Mouse (Mus musculus) forebrain, embryonic 10.5 days (tissue): ENCODE results near the gene Fam71f1. TPM values are rescaled to one million over a fixed set of nuclear protein-coding genes. Genes with fewer than 3 reads are reported as not detected.

ENCODE experiments used
- DNase-seq: peaks from one replicate; pipeline ENCODE4 v3.0.0-alpha.2; 2017; ENCODE audit warnings: low spot score; ENCODE audit errors: extremely low spot score
- H3K27ac ChIP-seq: fragments of 300-500 bp; sonication (generic); 2 replicates; pipeline ENCODE4 v1.5.1; 2016; ENCODE audit warnings: mild to moderate bottlenecking
- H3K27me3 ChIP-seq: fragments of 300-500 bp; sonication (generic); 2 replicates; pipeline ENCODE4 v1.6.1; 2016; ENCODE audit warnings: mild to moderate bottlenecking; ENCODE audit not compliant: poor library complexity, severe bottlenecking
- H3K36me3 ChIP-seq: fragments of 300-500 bp; sonication (generic); replicated peaks from 2 replicates; pipeline ENCODE4 v1.6.1; 2016; ENCODE audit warnings: mild to moderate bottlenecking, moderate library complexity
- H3K4me1 ChIP-seq: fragments of 300-500 bp; sonication (generic); 2 replicates; pipeline ENCODE4 v1.6.1; 2016
- H3K4me3 ChIP-seq: fragments of 300-500 bp; sonication (generic); 2 replicates; pipeline ENCODE4 v1.5.1; 2016; ENCODE audit warnings: mild to moderate bottlenecking, moderate library complexity
- H3K9me3 ChIP-seq: fragments of 300-500 bp; sonication (generic); 2 replicates; pipeline ENCODE4 v1.6.1; 2016; ENCODE audit warnings: mild to moderate bottlenecking, moderate library complexity
- WGBS: fragments of 180-500 bp; shearing (Covaris S2); methylation state at CpG from one replicate; pipeline ENCODE4 v1.1.7; 2016; 5-methylcytosine and 5-hydroxymethylcytosine counted together
- polyA plus RNA-seq: library from polyadenylated mRNA; unstranded; fragments of >200 nt; fragmentation: Nextera tagmentation; extraction: Ambion mirVana; gene quantifications from 2 replicates; pipeline ENCODE4 v1.2.1, GENCODE M21; 2016

Fam71f1 gene
- polyA plus RNA-seq = not detected in 2 replicates

- no peak within 1 kb of the TSS for H3K4me3 ChIP-seq
- H3K4me1 ChIP-seq = peaks cover 6% of the 10 kb centered on the region; the same call in 1 of the 2 replicates
- no peaks in the 10 kb centered on the region for H3K36me3 ChIP-seq
- no peaks in the 10 kb centered on the region for H3K27me3 ChIP-seq
- WGBS = 75% methylated on average over 5 of the region's 5 CpGs
- H3K9me3 ChIP-seq = no peaks in the 10 kb centered on the region
- H3K27ac ChIP-seq = no peak within 1 kb of the TSS
- no peak for DNase-seq
These were observed at the start of gene Fam71f1 for GRCm38 (mm10) chr6:29318879-29319278. Gene Fam71f1 (plus strand): TSS chr6:29319140.

GRCm38 (mm10) chr6:29270961-29271360 lies 48.0 kb upstream of the Fam71f1 start:
- Histone ChIP-seq H3K36me3 (peaks cover 20% of the 10 kb centered on the region), H3K27me3 (peaks cover 5% of the 10 kb centered on the region; the same call in 1 of the 2 replicates), H3K4me3 (no peak overlapping the region), H3K4me1 (peaks cover 28% of the 10 kb centered on the region), H3K27ac (no peak overlapping the region), H3K9me3 (no peaks in the 10 kb centered on the region)
- WGBS = 26% methylated on average over 8 of the region's 8 CpGs
- DNase-seq = no peak

- peaks cover 5% of the 10 kb centered on the region; the same call in 1 of the 2 replicates for H3K27me3 ChIP-seq
- under 1% methylated on average over 46 of the region's 46 CpGs for WGBS
- DNase-seq = peak; percentile 92
- peaks cover 34% of the 10 kb centered on the region for H3K4me1 ChIP-seq
- H3K27ac ChIP-seq = peak within 1 kb of the TSS; percentile 90
- peaks cover 21% of the 10 kb centered on the region for H3K36me3 ChIP-seq
- peak within 1 kb of the TSS; percentile 77 for H3K4me3 ChIP-seq
- H3K9me3 ChIP-seq = no peaks in the 10 kb centered on the region
These were observed 46.4 kb upstream of the Fam71f1 start, which contains the start of gene Hilpda for GRCm38 (mm10) chr6:29272312-29273072. Gene Hilpda (plus strand): TSS chr6:29272488.

GRCm38 (mm10) chr6:29276746-29277145 lies 42.2 kb upstream of the Fam71f1 start:
- DNase-seq = no peak
- peaks cover 33% of the 10 kb centered on the region for H3K4me1 ChIP-seq

GRCm38 (mm10) chr6:29278513-29279267 lies 40.2 kb upstream of the Fam71f1 start:
- WGBS = 33% methylated on average over 8 of the region's 8 CpGs
- Histone ChIP-seq H3K27ac (no peak overlapping the region), H3K36me3 (peaks cover 21% of the 10 kb centered on the region), H3K4me1 (peaks cover 22% of the 10 kb centered on the region), H3K27me3 (no peaks in the 10 kb centered on the region), H3K9me3 (no peaks in the 10 kb centered on the region), H3K4me3 (no peak overlapping the region)
- DNase-seq = peak; percentile 25

More at GRCm38 (mm10) chr6:29276746-29277145, 42.2 kb upstream of the Fam71f1 start:
- no peak overlapping the region for H3K4me3 ChIP-seq
- H3K27me3 ChIP-seq = no peaks in the 10 kb centered on the region
- H3K9me3 ChIP-seq = no peaks in the 10 kb centered on the region
- H3K36me3 ChIP-seq = peaks cover 21% of the 10 kb centered on the region
- no peak overlapping the region for H3K27ac ChIP-seq
- WGBS = 93% methylated on average over 5 of the region's 5 CpGs

- 85% methylated on average over 8 of the region's 8 CpGs for WGBS
- H3K4me1 ChIP-seq = peaks cover 16% of the 10 kb centered on the region
- no peaks in the 10 kb centered on the region for H3K27me3 ChIP-seq
- no peak within 1 kb of the TSS for H3K27ac ChIP-seq
- no peak within 1 kb of the TSS for H3K4me3 ChIP-seq
- H3K36me3 ChIP-seq = peaks cover 18% of the 10 kb centered on the region
- no peaks in the 10 kb centered on the region for H3K9me3 ChIP-seq
- DNase-seq = no peak
These were observed 39.6 kb upstream of the Fam71f1 start, which contains the start of gene Fam71f2 for GRCm38 (mm10) chr6:29279293-29279692. Gene Fam71f2 (plus strand): TSS chr6:29279593.

GRCm38 (mm10) chr6:29280671-29281070 lies 38.3 kb upstream of the Fam71f1 start:
- Histone ChIP-seq H3K27me3 (no peaks in the 10 kb centered on the region), H3K36me3 (peaks cover 4% of the 10 kb centered on the region), H3K4me1 (peaks cover 15% of the 10 kb centered on the region), H3K4me3 (no peak overlapping the region), H3K9me3 (no peaks in the 10 kb centered on the region), H3K27ac (0 out of 2 replicates have a peak overlapping the region, but pooled peaks have one; percentile 18)
- 42% methylated on average over 7 of the region's 7 CpGs for WGBS
- no peak for DNase-seq

- H3K9me3 ChIP-seq = no peaks in the 10 kb centered on the region
These were observed 32.1 kb upstream of the Fam71f1 start for GRCm38 (mm10) chr6:29286870-29287269.

GRCm38 (mm10) chr6:29287481-29287880 lies 31.5 kb upstream of the Fam71f1 start:
- 33% methylated on average over 6 of the region's 6 CpGs for WGBS
- Histone ChIP-seq H3K9me3 (no peaks in the 10 kb centered on the region), H3K36me3 (no peaks in the 10 kb centered on the region), H3K4me3 (no peak overlapping the region), H3K4me1 (peaks cover 6% of the 10 kb centered on the region), H3K27ac (no peak overlapping the region), H3K27me3 (peaks cover 8% of the 10 kb centered on the region; the same call in 1 of the 2 replicates)
- DNase-seq = no peak

More at GRCm38 (mm10) chr6:29286870-29287269, 32.1 kb upstream of the Fam71f1 start:
- WGBS = 70% methylated on average over 7 of the region's 7 CpGs
- peaks cover 8% of the 10 kb centered on the region; the same call in 1 of the 2 replicates for H3K27me3 ChIP-seq
- no peak overlapping the region for H3K27ac ChIP-seq
- no peak overlapping the region for H3K4me3 ChIP-seq
- H3K4me1 ChIP-seq = peaks cover 6% of the 10 kb centered on the region
- no peak for DNase-seq
- H3K36me3 ChIP-seq = no peaks in the 10 kb centered on the region

GRCm38 (mm10) chr6:29287944-29288343 lies 31.0 kb upstream of the Fam71f1 start:
- Histone ChIP-seq H3K27ac (no peak overlapping the region), H3K27me3 (peaks cover 8% of the 10 kb centered on the region; the same call in 1 of the 2 replicates), H3K36me3 (no peaks in the 10 kb centered on the region), H3K4me3 (no peak overlapping the region), H3K9me3 (no peaks in the 10 kb centered on the region), H3K4me1 (peaks cover 6% of the 10 kb centered on the region)
- WGBS = 67% methylated on average over 5 of the region's 5 CpGs
- DNase-seq = no peak

- H3K4me3 ChIP-seq = no peak overlapping the region
- H3K36me3 ChIP-seq = no peaks in the 10 kb centered on the region
- peaks cover 6% of the 10 kb centered on the region for H3K4me1 ChIP-seq
- no peak overlapping the region for H3K27ac ChIP-seq
- no peak for DNase-seq
- H3K9me3 ChIP-seq = no peaks in the 10 kb centered on the region
- peaks cover 8% of the 10 kb centered on the region; the same call in 1 of the 2 replicates for H3K27me3 ChIP-seq
- 62% methylated on average over 6 of the region's 6 CpGs for WGBS
These were observed 30.3 kb upstream of the Fam71f1 start for GRCm38 (mm10) chr6:29288651-29289050.

GRCm38 (mm10) chr6:29299112-29299511 lies 19.8 kb upstream of the Fam71f1 start:
- DNase-seq = no peak
- no peak overlapping the region for H3K27ac ChIP-seq
- H3K36me3 ChIP-seq = no peaks in the 10 kb centered on the region
- H3K27me3 ChIP-seq = no peaks in the 10 kb centered on the region; the same call in 1 of the 2 replicates
- no peak overlapping the region for H3K4me3 ChIP-seq
- WGBS = 85% methylated on average over 2 of the region's 2 CpGs
- H3K9me3 ChIP-seq = no peaks in the 10 kb centered on the region
- peaks cover 4% of the 10 kb centered on the region; the same call in 1 of the 2 replicates for H3K4me1 ChIP-seq
